Mouse (Mus musculus) right cerebral cortex, postnatal 36 days (tissue): ENCODE measurements around the gene Fbrsl1.

Experiments
- DNase-seq, 2 experiments: peaks; one replicate each; pipeline ENCODE4 v3.0.0; 2022; ENCODE audit warnings: low spot score in 2 of 2, mixed read lengths in 1 of 2

Fbrsl1 gene

GRCm38 (mm10) chr5:110415022-110415421 is 33.3 kb downstream of the Fbrsl1 start:
- DNase-seq, result no peak

- no peak for DNase-seq
Measured at GRCm38 (mm10) chr5:110413018-110413417, 35.3 kb downstream of the Fbrsl1 start.

- no peak for DNase-seq
Measured at GRCm38 (mm10) chr5:110410386-110410785, 37.9 kb downstream of the Fbrsl1 start.

GRCm38 (mm10) chr5:110408967-110409366 is 39.3 kb downstream of the Fbrsl1 start:
- DNase-seq, result no peak

GRCm38 (mm10) chr5:110406065-110406714 is 42.1 kb downstream of the Fbrsl1 start:
- DNase-seq, result no peak

GRCm38 (mm10) chr5:110403931-110404330 is 44.4 kb downstream of the Fbrsl1 start:
- no peak for DNase-seq

GRCm38 (mm10) chr5:110402557-110402956 is 45.7 kb downstream of the Fbrsl1 start:
- DNase-seq, result no peak

GRCm38 (mm10) chr5:110401101-110401500 is 47.2 kb downstream of the Fbrsl1 start:
- DNase-seq, result no peak

- DNase-seq, result no peak
Measured at GRCm38 (mm10) chr5:110395006-110395661, 53.2 kb downstream of the Fbrsl1 start.

- DNase-seq, result no peak
Measured at GRCm38 (mm10) chr5:110392727-110393126, 55.6 kb downstream of the Fbrsl1 start.

GRCm38 (mm10) chr5:110390631-110391030 is 57.7 kb downstream of the Fbrsl1 start:
- DNase-seq, result no peak

GRCm38 (mm10) chr5:110387332-110387731 is 61.0 kb downstream of the Fbrsl1 start:
- no peak for DNase-seq

- peak; percentile 30 to 45 for DNase-seq
Measured at GRCm38 (mm10) chr5:110386371-110387330, 61.7 kb downstream of the Fbrsl1 start.

GRCm38 (mm10) chr5:110385263-110385662 is 63.0 kb downstream of the Fbrsl1 start:
- no peak for DNase-seq

- no peak for DNase-seq
Measured at GRCm38 (mm10) chr5:110384491-110384890, 63.8 kb downstream of the Fbrsl1 start.

GRCm38 (mm10) chr5:110379823-110380222 is 68.5 kb downstream of the Fbrsl1 start:
- DNase-seq, result no peak

- DNase-seq, result no peak
Measured at GRCm38 (mm10) chr5:110379086-110379485, 69.2 kb downstream of the Fbrsl1 start.

- DNase-seq, result no peak
Measured at GRCm38 (mm10) chr5:110378181-110378583, 70.1 kb downstream of the Fbrsl1 start.

GRCm38 (mm10) chr5:110376802-110377433 is 71.4 kb downstream of the Fbrsl1 start:
- peak; percentile 57 to 65 for DNase-seq

GRCm38 (mm10) chr5:110363822-110364545 is 84.3 kb downstream of the Fbrsl1 start:
- no peak for DNase-seq

- DNase-seq, result peak; percentile 66
Measured at GRCm38 (mm10) chr5:110363179-110363821, 85.0 kb downstream of the Fbrsl1 start.
